Mouse (Mus musculus) liver (tissue): ENCODE results near the gene Rtl1.

Source experiments
- DNase-seq: peaks from one replicate; pipeline ENCODE4 v3.0.0-alpha.2; 2020; ENCODE audit warnings: mixed read lengths

Rtl1 gene

DNA sequence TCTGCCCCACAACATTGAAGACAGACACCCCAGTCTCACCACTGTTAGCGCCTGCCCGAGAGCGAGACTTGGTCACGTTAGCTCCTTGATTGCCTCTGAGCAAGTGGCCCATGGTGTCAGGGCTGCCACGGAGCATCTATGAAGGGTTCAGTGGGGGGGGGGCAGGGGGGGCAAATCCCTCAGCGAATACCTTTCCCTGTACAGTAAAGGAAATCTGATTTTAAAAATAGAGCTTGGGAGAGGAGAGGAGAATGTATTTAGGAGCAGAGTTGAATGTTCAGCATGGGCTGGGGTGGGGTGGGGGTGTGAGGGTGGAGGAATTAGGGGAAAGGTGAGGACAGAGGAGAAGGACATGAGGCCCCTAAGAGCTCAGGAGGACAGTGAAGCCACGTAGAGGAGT, at the start of gene Rtl1:
TSS of gene Rtl1 (minus strand) at position 101 of the 400 bp plus-strand sequence.
- no peak for DNase-seq

DNA sequence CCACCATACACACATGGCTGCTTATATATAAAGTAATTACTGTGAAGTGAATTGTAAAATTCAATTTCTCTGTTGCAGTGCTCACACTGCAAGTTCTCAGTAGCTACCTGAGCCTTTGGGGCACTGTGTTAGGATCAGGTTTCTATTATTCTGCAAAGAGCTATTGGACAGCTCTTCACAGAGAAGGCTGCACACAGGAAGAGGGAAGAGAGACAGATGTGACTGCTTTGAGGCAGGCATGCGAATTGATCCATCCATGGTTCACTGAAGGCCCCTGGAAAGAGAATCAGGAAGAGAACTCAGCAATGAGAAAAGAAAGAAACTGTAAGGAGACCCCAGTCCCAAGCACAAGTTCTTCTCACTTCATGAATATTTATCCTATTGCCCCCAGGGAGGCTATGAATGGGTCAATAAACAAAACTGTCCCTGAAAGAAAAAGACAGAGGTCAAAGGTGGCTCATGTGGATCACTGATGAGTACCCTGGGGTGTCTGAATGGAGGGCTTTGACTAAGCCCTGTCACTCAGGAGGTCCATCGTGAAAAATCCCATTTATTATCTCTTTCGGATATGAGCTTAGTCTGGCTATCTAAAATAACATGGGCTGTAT, 40.5 kb upstream of the Rtl1 start:
- DNase-seq, result no peak

DNA sequence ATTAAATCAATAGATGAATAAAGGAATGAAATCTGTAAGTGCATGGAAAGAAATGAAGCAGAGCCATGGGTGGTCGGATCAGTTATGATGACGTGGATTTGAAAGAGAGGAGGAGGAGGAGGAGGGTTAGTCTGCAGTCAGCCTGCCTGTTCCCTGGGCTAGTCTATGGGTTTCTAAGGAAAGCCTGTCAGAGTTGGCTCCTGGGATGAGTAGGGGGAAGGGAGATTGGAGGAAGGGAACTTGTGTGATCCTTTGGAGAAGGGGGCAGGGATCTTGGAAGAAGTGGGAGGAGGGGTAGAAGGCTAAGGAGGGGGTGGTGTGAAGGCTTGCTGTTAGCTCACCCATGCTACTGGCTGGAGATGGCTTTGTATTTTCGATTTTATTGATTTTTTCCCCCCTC, 31.9 kb upstream of the Rtl1 start:
- DNase-seq, result no peak

DNA sequence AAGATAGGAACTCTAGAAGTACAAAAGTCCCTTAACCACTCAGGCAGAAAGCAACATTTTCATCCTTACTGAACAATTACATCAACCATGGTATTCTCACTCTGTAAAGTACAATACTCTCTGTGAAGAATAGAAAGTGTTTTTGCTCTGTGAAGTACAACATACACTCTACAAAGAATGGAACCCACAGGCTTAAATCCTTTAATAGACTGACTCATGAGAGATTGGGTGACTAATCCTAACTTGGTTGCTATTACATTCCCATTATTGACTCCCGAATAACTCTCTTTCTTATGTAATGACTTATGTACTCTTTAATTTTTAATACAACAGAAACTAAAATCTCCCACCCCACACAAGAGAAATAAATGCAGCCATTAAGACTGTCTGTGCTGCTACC, 28.8 kb upstream of the Rtl1 start:
- DNase-seq, result no peak

DNA sequence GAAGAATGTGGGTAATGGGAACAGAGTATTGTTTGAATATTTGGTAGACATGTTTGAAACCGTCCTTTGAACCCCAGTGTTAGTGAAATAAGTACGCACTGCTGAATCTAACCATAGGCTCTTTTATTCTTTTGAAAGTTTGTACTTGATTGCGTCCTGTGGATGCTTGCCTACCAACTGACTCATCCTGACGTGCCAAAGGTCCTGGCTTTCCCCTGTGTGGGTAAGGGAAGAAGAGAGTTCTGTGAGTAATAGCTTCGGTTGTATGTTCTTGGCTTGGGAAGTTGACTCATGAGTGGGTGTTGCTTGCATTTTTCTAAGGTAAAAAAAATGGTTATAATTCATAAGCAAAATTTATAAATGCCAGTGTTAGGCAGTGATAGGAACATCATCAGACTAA, 26.8 kb upstream of the Rtl1 start:
- no peak for DNase-seq

DNA sequence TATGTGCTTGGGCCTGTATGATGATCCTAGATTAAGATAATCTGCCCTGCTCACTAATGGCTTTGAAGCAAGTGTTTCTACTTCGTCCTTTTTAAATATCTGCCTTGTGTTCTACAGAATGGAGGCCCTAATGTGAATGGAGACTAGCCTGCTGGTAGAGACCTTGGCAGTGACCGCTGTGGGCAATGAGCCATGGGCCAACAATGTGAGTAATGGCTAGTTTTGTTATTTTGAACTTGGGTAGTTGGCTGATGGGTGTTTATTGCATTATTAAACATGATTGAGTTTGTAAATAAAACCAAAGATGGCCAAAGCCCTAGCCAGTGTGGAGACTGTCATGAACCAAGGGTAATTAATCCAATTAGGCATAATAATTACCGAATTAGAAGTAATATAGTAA, 20.1 kb upstream of the Rtl1 start:
- no peak for DNase-seq

DNA sequence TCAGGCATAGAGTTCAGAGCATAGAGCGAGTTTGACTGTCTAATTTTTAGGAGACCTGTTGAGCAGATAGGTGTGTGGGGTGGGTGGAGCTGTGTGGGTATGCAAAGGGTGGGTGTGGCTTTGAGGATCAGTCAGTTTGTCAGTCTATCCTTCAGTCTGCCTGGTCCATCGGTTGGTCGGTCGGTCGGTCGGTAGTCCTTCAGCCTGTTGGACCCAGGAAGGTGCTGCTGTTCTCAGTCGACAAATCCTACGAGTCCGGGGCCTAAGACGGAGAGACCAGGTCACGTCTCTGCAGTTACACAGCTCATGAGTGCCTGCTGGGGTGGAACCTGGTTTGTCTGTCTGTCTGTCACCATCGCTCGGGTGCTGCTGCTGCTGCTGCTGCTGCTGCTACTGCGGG, 17.9 kb upstream of the Rtl1 start:
- DNase-seq, result no peak

DNA sequence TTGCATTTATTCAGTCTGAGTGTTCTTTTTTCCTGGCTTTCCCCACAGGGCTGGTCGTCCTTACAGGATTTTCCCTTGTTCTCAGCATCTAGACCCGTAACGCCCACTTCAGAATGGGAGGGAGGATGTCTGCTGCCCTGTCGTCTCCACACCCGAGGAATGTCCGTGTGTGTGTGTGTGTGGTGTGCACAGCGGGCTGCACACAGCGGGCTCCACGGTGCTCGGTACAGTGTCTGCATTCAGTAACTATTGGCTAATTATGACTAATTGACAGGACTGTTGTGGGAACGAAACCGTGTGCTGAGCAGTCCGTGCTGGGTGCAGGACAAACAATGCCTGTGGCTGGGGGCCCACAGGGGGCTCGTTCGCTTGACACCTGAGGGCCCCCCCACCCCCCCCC, 17.0 kb upstream of the Rtl1 start:
- DNase-seq, result no peak

DNA sequence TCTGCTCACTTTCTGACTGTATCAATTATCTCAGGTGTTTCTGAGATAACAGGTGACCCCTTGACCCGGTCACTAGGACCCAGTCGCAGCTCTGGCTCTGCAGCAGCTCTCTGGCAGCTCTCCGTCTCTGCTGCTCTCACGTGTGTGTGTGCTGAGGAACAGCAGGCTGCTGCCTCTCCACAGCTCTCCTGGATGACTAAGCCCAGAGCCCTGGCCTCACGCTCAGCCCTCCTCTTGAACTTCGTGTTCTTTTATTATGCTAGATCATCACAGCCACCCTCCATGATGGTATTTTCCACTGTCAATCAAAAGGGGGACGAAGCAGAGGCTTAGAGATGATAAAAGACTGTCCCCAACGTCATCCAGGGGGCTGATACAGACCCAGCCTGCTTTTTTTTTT, 15.2 kb upstream of the Rtl1 start:
- DNase-seq, result no peak

DNA sequence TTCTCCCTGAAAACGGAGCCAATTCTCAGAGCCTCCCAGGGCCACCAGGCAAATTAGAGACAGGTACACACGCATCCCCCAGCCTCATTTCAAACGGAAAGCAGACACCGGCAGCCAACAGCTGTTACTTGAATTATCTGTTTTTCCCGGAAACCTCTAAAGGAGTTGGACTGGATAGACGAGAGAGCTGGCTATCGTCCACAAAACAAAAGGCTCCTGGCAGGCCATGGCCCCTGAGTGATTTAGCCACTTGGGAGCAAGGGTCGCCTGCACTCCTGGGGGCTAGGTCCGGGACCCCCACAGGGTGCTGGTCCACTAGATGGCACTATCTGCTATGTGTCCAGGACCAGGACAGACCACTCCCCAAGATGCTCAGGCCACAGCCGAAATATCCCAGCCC, 14.3 kb upstream of the Rtl1 start:
- no peak for DNase-seq

DNA sequence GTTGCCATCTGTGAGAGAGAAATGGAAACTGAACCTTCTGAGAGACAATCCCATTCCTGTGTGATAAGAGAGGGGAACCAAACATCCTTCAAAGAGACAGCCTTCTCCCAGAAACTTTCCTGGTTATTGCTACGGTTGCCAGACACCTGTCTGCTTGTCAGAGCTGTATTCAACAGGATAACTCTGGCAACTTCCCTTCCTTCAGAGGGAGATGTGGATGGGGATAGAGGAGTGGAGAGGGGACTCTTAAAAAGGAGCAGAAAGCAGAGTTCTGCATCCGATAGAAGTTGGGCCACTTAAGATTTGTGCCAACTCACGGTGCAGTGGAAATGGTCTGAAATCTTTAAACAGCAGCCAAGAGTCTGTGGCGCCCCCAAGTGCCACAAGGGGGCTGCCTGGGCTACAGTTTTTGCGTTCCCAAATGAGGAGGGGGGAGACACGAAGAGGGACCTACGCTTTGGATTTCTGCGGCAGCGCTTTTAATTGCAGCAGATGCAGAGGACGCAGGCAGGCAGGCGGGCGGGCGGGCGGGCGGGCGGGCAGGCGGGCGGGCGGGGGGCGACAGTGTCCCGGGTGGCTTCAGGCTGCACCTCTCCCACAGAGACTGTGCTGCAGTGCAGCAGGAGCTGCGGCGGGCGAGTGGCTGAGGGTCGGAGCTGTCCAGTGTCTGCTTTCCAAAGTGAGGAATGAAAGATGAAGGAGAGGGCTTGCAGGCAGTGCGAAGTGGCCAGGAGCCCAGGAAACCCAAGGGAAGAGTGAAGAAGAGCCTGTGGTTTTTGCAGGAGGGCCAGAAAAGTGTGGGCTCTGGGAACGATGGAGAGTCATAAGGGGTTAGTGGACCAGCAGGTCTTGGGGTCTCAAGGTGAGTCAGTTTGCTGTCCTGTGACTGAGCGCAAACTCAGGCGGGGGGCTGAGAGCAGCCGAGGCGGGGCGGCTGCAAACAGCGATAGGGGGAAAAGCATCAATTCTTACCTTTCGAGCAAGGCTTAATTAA, 12.6 kb upstream of the Rtl1 start:
- no peak for DNase-seq

DNA sequence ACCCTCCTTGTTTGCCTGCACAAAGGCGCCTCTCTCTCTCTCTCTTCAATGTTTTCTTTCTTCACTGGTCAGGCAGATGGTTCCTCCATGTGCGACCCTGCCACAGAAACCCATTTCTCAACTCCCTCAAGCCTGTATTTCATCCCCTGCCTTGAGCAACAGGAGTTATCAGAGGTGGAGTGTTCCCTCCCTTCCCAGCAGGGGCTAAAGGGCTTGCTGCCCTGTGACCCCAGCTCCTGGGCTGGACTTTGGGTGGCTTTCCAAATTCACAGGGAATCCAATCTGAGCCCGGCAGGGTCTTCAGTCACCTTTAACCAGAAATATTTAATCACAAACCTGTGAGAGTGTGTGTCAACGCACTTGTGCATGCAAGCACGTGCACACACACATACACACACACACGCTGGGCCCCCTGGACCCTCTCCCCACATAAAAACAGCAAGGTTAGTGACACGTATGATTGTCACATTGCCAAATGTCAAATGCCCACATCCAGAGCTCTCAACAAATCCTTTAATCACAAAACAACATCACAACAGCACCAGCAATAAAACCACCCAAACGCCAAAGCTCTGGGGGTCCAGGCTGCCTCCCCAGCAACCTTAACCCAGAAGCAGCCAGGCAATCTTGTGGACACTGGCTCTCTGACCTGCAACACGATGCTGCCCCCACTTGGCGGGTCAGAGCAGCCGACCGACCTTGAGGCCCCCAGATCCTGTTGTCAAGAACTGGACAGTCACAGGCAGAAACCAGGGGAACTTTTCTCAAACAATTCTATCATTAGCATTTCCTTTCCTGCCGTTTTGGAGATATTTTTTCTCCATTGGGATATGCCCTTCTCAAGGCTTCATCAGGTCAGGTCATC, 8.7 kb upstream of the Rtl1 start:
- peak; percentile 48 for DNase-seq

DNA sequence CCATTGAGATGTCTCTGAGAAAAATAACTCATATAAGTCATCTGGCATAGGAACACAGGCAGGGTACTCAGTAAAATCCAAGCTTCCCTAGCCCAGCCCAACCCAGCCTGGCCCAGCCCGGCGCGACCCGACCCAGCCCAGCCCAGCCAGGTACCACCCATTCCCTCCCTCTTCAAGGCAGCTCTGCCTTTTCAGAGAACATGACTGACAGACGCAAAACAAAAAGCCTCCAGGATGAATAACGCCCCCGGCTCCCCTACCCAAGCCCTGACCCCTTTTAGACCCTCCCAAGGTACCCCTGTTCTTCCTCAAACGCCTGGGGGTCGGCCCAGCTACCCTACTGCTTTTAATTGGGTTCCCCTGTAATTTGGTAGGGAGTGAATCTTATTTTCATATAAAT, 7.8 kb upstream of the Rtl1 start:
- DNase-seq, result no peak

DNA sequence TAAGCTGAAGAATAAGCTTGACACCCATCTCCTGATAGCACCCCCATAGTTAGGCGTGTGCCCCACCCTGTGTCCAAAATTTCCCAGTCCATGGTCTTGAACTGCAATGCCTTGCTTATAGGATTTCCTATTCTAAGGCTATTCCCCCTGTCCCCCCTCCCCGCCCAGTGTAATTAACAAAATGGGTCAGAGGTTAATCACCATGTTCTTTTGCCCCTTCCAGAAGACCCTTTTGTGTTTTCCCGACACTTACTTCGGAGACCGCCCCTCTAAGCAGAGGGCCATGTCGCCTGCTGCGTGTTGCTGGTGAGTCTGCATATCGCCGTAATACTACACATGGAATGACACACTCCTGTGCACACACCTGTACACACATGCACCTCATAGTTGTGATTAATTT, 7.1 kb upstream of the Rtl1 start:
- no peak for DNase-seq

DNA sequence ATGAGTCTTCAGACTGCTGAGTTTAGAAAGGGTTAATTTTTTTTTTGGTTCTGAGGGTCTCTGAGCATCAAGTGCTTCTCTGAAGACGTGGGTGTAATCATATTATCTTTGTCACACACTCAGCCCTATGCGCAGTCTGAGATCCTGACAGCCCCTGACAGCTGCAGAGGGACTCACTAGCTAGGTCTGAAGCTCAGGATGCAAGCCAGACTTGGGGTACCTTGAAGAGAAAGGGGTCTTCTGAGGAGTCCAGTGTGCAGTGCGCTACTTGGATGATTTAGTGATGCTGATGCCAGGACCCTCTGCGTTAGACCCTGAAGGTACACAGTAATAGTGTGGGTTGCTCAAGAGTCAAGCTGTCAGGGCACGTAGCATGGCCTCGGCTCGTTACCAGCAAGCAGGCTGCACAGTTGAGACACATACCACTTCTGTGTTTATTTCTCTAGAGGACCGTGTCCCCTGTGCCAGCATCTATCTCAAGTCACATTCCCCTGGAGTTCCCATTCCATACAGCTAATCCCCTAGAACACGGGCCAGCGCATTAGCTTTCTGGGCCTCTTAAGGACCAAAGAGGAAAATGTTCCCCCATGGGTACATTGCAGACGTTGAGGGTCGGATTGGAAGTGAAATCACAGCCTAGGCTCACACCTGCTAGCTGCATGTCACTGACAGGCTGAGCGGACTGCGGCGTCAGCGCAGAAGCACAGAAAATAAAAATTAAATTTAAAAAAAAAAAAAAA, 5.0 kb upstream of the Rtl1 start:
- no peak for DNase-seq

DNA sequence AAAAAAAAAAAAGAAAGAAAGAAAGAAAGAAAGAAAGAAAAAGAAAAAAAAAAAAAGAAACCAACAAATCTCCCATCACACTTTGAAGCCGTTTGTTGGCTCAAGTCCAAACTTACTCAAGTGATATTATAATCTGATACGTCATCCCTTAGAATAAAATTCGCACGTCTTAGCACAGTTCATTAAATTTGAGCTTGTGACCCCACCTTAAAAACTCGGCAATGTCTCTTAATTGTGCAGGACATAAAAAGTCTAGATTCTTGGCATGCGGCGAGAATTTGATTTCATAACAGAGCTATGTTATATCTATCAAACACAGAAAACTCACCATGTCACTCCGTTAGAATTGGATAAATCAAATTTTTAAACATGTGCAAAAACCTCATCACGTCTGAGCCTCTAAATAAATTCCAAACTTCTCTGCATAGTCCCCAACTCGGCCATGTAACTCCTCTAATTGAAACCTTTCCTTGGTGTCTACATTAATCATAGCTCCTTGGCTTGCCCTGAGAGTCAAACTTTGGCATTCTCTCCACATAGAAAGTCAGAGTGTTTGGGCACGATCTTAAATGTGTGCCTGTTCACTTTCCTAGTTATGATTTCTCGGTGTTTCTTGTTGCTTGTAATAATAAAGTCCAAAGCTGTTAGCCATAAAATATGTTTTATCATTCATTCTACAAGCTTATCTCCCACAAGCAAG, 1.4 kb downstream of the Rtl1 start:
- DNase-seq, result no peak

DNA sequence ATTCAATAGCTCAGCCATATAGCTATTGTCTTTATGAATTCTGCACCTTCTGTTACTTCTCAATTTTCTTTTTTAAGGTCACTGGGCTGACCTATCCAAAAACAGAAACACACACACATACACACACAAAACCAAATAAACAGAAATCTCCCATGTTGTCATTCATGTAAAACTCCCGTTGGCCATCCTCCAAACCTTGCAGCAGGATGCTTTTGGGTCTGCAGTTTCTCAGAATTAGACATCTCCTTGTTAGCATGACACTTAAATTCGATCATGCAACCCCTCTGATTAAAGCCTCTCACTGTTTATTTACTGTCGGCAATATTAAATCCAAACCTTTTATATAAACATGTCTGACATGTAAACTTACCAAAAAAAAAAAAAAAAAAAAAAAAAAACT, 3.4 kb downstream of the Rtl1 start:
- DNase-seq, result no peak

DNA sequence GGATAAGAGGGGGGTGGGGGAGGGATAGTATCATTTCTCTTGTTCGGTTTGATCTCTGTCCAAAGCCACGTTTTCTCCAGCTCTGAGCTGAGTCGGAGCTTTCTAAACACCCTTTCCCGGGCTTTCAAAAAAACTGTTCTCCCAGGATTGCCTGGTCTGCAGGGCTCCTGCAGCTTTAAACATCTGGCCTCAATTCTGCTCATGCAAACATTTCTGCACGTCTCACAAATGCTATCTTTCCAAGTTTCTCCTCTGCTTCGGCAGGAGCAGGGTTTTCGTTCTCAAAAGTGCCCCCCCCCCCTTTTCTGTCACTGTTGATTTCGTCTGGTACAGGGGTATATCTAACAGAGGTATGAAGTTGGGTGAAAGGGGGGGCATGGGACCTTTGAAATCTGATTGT, 3.9 kb downstream of the Rtl1 start:
- no peak for DNase-seq

DNA sequence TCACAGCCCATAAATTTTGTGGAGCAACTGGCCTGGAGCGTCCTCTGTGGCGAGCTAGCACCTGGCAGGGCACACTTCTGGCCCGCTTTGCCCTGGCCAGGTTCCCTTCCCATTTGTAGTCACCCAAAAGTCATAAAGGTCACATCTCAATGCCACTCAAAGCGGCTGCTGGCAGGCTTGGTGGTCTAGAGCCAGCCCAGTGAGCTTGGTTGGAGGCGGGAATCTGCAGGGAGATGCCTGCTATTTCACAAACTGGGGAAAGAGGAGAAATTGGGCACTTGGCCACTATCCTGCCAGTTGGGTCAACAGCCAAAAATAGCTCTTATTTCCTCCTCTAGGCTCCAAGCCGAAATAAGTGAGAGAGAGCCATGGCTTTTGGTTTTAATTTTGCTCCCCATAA, 4.4 kb downstream of the Rtl1 start:
- no peak for DNase-seq

DNA sequence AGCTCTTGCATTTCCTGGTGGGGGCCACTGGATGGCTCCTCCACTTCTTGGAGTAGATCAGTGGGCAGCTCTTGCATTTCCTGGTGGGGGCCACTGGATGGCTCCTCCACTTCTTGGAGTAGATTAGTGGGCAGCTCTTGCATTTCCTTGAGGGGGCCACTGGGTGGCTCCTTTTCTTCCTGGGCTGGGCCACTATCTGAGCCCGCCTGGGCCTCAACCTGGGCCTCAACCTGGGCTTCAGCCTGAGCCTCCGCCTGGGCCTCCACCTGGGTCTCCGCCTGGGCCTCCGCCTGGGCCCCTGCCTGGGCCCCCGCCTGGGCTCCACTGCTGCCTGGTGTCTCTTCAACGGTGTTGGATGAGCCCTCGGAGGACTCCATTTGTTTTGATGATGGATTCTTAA, 5.2 kb downstream of the Rtl1 start:
- no peak for DNase-seq

DNA sequence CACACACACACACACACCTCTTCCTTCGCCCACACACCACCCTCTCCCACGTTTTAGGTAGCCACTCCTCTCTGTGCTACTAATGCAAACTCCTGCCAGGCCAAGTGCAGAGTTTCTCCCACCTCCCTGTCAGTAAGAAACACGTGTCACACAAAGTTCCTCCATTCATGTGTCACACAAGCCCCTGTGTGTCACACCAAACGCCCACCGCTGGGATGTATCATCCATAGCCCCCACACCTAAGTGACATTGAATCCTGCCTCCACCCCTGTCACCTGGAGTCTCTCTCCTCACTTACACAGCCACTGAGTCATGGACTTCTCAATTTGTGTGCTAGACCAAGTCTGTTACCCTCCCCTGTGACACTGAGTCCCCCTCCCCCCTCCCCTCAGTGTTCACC, 17.9 kb downstream of the Rtl1 start:
- no peak for DNase-seq

DNA sequence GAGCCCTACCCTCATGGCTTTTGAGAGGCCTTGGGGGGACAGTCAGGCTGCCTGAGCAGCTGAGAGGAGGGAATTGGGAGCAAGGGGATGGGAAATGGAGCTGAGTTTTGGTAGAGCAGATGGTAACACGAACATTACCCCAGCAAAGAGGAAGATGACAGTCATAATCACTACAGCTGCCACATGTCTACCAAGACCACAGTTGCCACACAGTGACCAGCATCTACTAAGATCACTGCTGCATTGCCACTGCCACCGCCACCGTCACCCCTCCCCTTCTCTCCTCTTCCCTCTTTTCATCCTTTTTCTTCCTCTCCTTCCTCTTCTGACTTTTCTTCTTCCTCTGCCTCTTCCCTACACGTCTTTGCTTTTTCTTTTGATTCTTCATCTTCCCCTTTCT, 27.9 kb downstream of the Rtl1 start:
- DNase-seq, result no peak
